Mouse (Mus musculus) granulocyte monocyte progenitor cell, adult 5-6 weeks (primary cell): Measurements from ENCODE around the gene Pank3. TPM values are rescaled to one million over a fixed set of nuclear protein-coding genes. Genes with fewer than 3 reads are reported as not detected.
"Not testable (repeated sequence)": the region's sequence is repeated elsewhere in the genome, so short reads cannot be mapped to it uniquely, and the experiment has no call there.

Experiments
- ATAC-seq: replicated peaks from 2 replicates; pipeline ENCODE4 v1.8.0; 2016; ENCODE audit warnings: mild to moderate bottlenecking, moderate TSS enrichment, inconsistent platforms; ENCODE audit not compliant: poor library complexity, severe bottlenecking
- total RNA-seq, 2 experiments: library from RNA; stranded (forward) in 1 of 2; stranded (reverse) in 1 of 2; fragments of 200-712, 200-1000 nt in 1 of 2; fragments of >200 nt in 1 of 2; fragmentation: Nextera tagmentation in 1 of 2; gene quantifications; 2 replicates each; pipeline ENCODE4 v1.2.3; 2014 to 2017

The Pank3 gene
- total RNA-seq, 2 experiments from 2014 or later = 18.1 to 23.3 TPM

DNA sequence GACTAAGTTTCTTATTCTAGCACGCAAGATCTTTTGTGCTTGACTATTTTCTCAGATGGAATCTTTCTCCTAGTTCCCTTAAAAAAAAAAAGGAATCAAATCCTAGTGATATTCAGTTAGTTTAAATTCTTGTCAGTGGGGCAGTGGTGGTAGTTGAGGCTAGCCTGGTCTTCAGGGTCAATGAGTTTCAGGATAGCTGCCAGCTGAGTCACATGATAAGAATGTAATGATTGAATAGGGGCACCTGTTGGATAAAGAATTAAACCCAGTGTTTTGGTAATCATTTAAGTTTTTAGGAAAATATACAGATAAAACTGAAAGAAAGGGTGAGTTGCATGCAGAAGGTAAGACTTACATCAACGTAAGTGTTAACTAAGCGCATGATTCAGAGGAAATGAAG lies 6.3 kb downstream of the Pank3 start:
- ATAC-seq = no peak

DNA sequence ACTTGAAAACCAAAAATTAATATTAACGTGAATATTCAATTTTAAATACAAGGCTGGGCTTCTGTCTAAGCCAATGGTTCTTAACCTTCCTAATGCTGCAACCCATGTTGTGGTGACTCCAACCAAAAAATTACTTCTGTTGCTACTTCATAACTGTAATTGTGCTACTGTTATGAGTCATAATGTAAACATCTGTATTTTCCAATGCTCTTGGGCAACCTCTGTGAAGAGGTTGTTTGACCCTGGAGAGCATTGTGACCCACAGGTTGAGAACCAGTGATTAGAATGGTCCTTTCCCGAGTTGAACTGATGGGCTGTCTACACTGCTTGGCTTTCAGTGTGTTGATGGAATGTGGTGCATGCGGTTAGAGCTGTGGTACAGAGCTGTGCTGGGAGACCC lies 7.2 kb downstream of the Pank3 start:
- ATAC-seq = no peak

DNA sequence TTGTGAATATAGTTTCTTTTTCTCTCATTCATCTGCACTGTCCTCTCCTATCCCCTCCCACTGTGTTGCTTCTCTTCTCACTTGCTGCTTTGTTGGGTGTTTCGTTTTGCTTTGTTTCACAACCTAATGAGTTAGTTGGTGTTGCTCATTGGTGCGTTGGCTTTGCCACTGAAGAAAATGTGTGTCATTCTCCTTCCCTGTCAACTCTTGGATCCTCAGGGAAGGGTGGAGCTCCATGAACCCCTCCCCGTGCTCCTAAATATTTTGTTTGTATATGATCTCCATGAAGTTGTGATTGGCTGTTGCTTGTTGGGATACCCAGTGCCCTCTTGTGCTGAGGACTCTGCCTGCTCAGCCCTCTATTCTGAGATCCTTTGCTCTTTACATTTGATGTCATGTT lies 11.1 kb downstream of the Pank3 start:
- ATAC-seq = no peak

DNA sequence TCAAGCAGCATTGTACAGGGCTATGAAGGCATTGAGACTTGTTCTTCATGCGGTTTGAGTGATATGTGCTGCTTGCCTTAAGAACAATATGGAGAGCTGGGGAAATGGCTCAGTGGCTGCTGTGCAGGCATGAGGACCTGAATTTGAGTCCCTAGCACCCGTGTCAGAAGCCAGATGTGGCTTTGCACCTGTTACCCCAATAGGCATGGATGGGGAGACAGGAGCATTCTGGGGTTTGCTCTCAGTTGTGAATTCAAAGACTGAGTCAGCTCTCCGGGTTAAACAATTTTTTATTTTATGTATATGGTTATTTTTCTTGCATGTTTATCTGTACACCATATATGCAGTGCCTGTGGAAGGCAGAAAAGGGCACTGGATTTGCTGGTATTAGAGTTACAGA lies 13.2 kb downstream of the Pank3 start:
- ATAC-seq = no peak

- ATAC-seq = no peak
Observed at GRCm38 (mm10) chr11:35783038-35783437, 13.8 kb downstream of the Pank3 start.

DNA sequence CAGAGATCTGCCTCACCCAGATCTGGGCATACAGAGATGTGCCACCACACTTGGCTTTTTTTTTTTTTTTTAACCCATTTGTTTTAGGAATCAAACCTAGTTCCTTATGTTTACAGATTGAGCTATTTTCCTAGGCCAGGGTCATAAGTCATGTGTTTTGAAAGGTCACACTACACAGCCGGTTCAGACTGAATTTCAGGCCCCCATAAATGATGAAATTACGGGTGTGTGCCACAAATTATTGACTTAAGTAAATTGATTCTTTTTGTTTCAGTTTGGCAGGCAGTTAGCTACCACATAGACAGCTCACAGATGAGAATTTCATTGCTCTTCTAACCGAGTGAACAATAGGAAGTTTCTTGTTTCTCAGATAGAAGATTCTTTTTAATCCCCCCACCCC lies 14.7 kb downstream of the Pank3 start:
- no peak for ATAC-seq

DNA sequence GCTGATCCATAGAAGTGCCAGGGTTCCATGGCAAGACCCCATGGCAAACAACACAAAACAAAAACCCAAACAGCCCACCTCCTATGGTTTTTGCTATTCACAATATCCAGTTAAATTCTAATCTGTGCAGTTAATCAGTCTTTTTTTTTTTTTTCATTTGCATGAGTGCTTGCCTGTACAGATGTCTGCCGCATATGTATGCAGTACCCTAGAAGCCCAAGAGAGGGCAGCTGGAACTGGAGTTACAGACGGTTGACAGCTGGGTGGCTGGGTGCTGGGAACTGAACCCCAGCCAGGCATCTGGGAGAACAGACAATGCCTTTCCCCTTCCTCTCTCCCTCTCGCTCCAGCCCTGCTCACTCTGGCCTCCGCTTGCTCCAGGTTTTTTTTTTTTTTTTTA lies 15.3 kb downstream of the Pank3 start:
- no peak for ATAC-seq

DNA sequence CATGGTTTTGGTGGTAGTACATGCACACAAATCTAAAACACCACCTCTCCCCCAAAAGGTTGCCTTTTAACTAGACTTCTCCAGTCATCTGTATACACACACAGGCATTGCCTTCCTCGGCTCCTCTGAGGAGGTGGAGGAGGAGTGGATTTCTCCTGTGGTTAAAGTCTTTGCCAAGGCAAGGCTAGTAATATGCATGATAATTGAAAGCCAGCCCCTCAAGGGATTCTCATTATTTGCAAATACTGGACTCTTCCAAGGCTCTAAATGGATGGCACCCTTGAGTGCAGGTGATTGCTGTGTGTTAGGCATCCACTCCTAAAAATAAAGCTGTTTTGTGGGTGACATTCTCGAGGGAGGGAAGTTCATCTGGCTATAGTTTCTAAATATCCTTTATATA lies 19.2 kb downstream of the Pank3 start:
- no peak for ATAC-seq

DNA sequence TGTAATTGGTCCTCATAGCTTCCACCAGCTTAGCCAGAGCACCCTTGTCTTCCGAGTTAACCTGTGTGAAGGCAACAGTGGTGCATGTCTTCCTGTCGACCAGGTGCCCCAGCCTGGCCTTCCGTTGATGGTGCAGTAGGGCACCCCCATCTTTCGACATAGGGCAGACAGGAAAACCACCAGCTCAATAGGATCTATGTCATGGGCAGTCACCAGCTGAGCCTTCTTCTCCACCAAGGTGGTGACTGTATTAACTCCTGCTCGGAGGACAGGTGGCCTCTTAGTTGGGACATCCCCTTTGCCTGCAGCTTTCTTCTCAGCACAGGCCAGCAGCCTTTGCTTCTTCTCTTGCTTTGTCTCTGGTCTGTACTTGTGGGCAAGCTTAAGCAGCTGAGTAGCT lies 23.5 kb downstream of the Pank3 start:
- not testable (repeated sequence) for ATAC-seq

GRCm38 (mm10) chr11:35797751-35798494 lies 28.6 kb downstream of the Pank3 start:
- ATAC-seq = peak; percentile 13; the same call in 1 of the 2 replicates

- ATAC-seq = peak; percentile 28
Observed at GRCm38 (mm10) chr11:35798495-35798820, 29.2 kb downstream of the Pank3 start.

DNA sequence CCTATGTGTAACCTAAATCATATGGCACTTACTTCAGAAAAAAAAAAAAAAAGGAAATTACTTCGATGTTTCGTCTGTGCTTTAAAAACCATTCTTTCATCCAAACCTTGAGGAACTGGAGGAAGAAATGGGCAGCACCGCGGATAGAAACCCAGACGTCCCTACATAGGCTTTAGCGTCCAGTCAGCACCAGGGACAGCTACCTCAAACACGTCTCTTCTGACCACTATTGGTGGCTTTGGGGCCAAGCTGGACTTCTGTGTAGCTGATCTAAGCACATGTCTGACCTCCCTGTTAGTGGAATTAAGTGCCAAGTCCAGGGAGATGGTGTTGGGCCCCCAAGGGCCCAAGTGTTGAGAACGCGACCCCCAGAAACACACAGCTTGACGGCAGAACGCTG lies 29.6 kb downstream of the Pank3 start, which contains the start of gene Fbll1:
Fbll1 (minus strand) TSS at position 11 of the 400 bp plus-strand sequence.
- ATAC-seq = peak; percentile 89

DNA sequence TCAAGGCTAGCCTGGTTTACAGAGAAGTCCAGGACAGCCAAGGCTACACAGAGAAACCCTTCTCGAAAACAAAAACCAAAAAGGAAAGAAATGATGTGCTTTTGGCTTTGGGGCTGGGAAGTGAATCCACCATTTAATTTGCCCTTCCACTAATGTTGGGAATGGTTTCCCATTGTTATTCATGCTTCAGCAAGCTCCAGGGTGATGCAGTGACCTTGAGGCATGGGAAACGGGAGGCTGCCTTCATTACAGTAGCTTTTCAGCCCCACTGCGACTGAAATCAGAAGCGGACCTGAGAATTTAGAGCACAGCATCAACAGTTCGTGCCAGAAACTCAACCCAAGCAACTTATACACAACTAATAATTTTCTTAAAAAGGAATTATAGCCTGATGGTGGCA lies 32.0 kb downstream of the Pank3 start:
- no peak for ATAC-seq

- ATAC-seq = no peak
Observed at GRCm38 (mm10) chr11:35811458-35811857, 42.2 kb downstream of the Pank3 start.

DNA sequence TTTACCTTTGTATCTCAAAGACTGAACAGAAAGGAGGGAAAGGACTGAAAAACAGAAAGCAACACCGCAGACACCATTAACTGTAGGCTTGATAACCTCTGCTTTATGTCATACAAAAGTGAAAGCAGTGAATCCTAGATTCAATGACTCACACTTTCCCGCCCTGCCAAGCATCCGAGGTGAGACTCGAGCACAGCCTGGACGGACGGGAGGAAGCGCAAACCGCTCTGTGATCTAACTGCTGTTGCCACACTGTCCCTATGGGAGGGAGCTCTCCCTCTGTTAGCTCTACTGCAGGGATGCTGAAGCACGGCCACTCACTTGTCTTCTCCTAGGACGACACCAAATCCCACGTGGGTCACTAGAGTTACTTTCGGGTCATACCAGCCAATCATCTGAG lies 47.0 kb downstream of the Pank3 start:
- no peak for ATAC-seq

DNA sequence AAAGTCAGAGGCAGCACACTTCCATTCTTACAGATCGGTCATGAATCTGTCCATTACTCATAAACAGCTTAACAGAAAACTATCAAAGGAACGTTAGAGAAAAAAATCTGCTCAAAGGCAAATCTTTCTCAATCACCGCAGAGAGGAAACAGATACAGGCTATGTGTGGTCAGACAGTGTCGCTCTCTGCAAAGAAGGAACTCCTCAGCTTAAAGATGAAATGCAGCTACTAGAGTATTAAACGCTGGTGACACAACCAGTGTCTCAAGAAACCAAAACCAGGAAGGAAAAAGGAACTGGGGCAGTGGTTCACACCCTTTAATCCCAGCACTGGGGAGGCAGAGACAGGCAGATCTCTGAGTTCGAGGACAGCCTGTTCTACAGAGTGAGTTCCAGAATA lies 58.4 kb downstream of the Pank3 start:
- peak; percentile 97 for ATAC-seq

GRCm38 (mm10) chr11:35832139-35832538 lies 62.9 kb downstream of the Pank3 start:
- no peak for ATAC-seq

DNA sequence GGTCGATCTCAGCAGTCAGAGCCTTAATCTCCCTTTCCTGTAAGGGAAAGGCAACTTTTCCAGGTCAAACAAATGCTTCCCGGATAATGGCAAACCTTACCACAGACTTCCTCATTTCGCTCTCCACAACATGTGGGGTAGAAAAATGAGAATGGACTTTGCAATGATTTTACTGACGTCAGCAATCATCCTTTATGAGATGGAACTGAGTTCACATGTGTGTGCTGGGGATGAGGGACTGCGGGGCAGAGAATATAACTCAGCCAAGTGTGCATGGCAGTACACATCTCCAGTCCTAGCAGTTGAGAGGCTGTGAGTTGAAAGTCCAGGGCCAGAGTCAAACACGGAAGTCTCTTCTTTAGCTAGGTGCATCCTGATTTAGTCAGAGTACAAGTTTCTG lies 64.0 kb downstream of the Pank3 start:
- ATAC-seq = peak; percentile 28

- peak; percentile 87 for ATAC-seq
Observed at GRCm38 (mm10) chr11:35834022-35834760, 64.9 kb downstream of the Pank3 start, which contains the start of gene Rars. Rars (minus strand) TSS chr11:35834506.

DNA sequence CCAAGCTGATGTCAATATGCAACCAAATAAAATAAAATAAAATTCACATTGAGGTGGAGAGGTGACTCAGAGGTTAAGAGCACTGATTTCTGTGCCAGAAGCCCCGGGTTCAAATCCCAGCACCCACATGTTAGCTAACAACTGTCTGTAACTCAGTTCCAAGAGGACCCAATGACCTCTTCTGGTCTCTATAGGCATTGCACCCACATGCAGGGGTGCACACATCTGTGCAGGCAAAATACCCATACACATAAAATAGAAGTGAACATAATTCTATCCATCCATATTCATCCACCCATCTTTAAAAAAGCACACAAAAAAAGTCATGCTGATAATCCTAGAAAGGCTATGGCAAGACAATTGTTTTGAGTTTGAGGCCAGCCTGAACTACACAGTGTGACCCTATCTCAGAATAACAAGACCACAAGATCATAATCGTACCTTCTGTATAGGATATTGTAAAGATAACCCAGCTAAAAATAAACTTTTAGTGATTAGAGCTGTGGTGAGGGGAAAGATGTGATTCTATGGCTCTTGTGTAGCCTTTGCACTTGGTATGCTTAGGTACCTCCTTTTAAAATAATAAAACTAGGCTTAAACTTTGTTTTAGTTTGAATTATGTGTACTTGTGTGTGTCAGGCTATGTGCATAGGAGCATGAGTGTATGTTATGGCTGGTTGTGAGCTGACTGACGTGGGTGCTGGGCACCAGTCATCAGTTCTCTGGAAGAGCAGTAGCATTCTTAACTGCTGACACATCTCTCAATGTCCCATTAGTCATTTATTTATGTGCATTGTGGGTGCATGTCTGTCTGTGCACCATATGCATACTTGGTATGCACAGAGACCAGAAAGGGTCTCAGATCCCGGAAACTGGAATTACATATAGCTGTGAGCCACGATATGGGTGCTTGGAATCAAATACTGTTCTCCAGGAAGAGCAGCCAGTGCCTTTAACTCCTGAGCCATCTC lies 68.2 kb downstream of the Pank3 start:
- no peak for ATAC-seq
